Mouse (Mus musculus) C2C12 (cell line): Measurements from ENCODE around the gene Ap2a1.

Experiments used
- CEBPB ChIP-seq: IDR thresholded peaks from one replicate; pipeline ENCODE4 v1.6.1; 2011; ENCODE audit warnings: low read depth, mild to moderate bottlenecking, control low read depth, moderate library complexity
- CTCF ChIP-seq: IDR thresholded peaks from one replicate; pipeline ENCODE4 v1.5.1; 2011; ENCODE audit not compliant: control insufficient read depth, insufficient read depth, insufficient read length
- FOSL1 ChIP-seq: IDR thresholded peaks from one replicate; pipeline ENCODE4 v1.8.0; 2011; ENCODE audit warnings: mild to moderate bottlenecking, low read length; ENCODE audit not compliant: poor library complexity, insufficient read depth, severe bottlenecking
- MAX ChIP-seq: IDR thresholded peaks from one replicate; pipeline ENCODE4 v1.6.1; 2011; ENCODE audit warnings: mild to moderate bottlenecking, control low read depth
- MYOD1 ChIP-seq: IDR thresholded peaks from one replicate; pipeline ENCODE4 v1.6.1; 2011; ENCODE audit warnings: low read depth; ENCODE audit not compliant: control insufficient read depth, insufficient read length
- MYOG ChIP-seq: IDR thresholded peaks from one replicate; pipeline ENCODE4 v1.6.1; 2011; ENCODE audit not compliant: control insufficient read depth, insufficient read length; ENCODE audit errors: extremely low read depth
- USF1 ChIP-seq: IDR thresholded peaks from one replicate; pipeline ENCODE4 v1.6.1; 2011; ENCODE audit warnings: low read depth, mild to moderate bottlenecking, control low read depth, moderate library complexity

GRCm38 (mm10) chr7:44978300-44978699 lies 49.0 kb upstream of the Ap2a1 start:
- TF ChIP-seq MYOG, result no peak
- no peak for TF ChIP-seq CTCF
- no peak for TF ChIP-seq FOSL1
- TF ChIP-seq CEBPB, result no peak
- TF ChIP-seq MAX, result no peak
- TF ChIP-seq USF1, result no peak
- no peak for TF ChIP-seq MYOD1
